Mouse (Mus musculus): ENCODE results near the gene Gps2.
"Not testable (repeated sequence)": the region's sequence is repeated elsewhere in the genome, so short reads cannot be mapped to it uniquely, and the experiment has no call there.

Gps2 gene

GRCm38 (mm10) chr11:69891482-69891881 is 22.2 kb upstream of the Gps2 start:
- peak; percentile 56 for DNase-seq

- no peak for DNase-seq
These were observed 19.0 kb upstream of the Gps2 start for GRCm38 (mm10) chr11:69894671-69895070.

- no peak for DNase-seq
These were observed 18.4 kb upstream of the Gps2 start, which contains the start of gene Acap1 for GRCm38 (mm10) chr11:69895291-69895690. Acap1 (minus strand) TSS chr11:69895539.

GRCm38 (mm10) chr11:69899870-69900269 is 13.8 kb upstream of the Gps2 start:
- no peak for DNase-seq

GRCm38 (mm10) chr11:69900471-69901405 is 12.9 kb upstream of the Gps2 start, which contains the start of the genes 2810408A11Rik and Neurl4:
2810408A11Rik (minus strand) TSS chr11:69900987.
Neurl4 (plus strand) TSS chr11:69901072.
- DNase-seq: peak; percentile 83

- DNase-seq: peak; percentile 96
These were observed 12.3 kb upstream of the Gps2 start for GRCm38 (mm10) chr11:69901406-69901846.

- DNase-seq: no peak
These were observed 11.7 kb upstream of the Gps2 start for GRCm38 (mm10) chr11:69901993-69902392.

GRCm38 (mm10) chr11:69902972-69903371 is 10.7 kb upstream of the Gps2 start:
- no peak for DNase-seq

- DNase-seq: no peak
These were observed 9.4 kb upstream of the Gps2 start for GRCm38 (mm10) chr11:69904311-69904710.

GRCm38 (mm10) chr11:69908645-69909044 is 5.0 kb upstream of the Gps2 start:
- no peak for DNase-seq

- no peak for DNase-seq
These were observed 4.5 kb upstream of the Gps2 start for GRCm38 (mm10) chr11:69909174-69909573.

GRCm38 (mm10) chr11:69910177-69910576 is 3.5 kb upstream of the Gps2 start:
- no peak for DNase-seq

GRCm38 (mm10) chr11:69910781-69911560 is 2.7 kb upstream of the Gps2 start:
- no peak for DNase-seq

- no peak for DNase-seq
These were observed 2.0 kb upstream of the Gps2 start for GRCm38 (mm10) chr11:69911701-69912100.

- no peak for DNase-seq
These were observed 765 bp upstream of the Gps2 start for GRCm38 (mm10) chr11:69912716-69913530.

- DNase-seq: no peak
These were observed 680 bp downstream of the Gps2 start for GRCm38 (mm10) chr11:69914372-69914764.

- no peak for DNase-seq
These were observed 1.3 kb downstream of the Gps2 start for GRCm38 (mm10) chr11:69914917-69915430.

- no peak for DNase-seq
These were observed 2.3 kb downstream of the Gps2 start for GRCm38 (mm10) chr11:69915667-69916627.

GRCm38 (mm10) chr11:69916652-69917378 is 3.1 kb downstream of the Gps2 start:
- not testable (repeated sequence) for DNase-seq

GRCm38 (mm10) chr11:69917379-69917948 is 3.8 kb downstream of the Gps2 start:
- no peak for DNase-seq

Measured in right cerebral cortex, postnatal 14 days (tissue).